Mouse (Mus musculus) liver, adult 10 weeks (tissue): ENCODE measurements around the gene Olfr1395. TPM values are rescaled to one million over a fixed set of nuclear protein-coding genes. Genes with fewer than 3 reads are reported as not detected.

Source experiments
- polyA plus RNA-seq: library from polyadenylated mRNA; stranded (reverse); fragments of 350-450 nt; fragmentation: Illumina TruSeq; extraction: RNeasy Lipid Tissue Mini Kit (QIAGEN cat#74804); gene quantifications from one replicate; pipeline ENCODE4 v1.2.3, GENCODE M21; 2014; ENCODE audit warnings: low read depth, low replicate concordance

The Olfr1395 gene
- polyA plus RNA-seq, result not detected

DNA sequence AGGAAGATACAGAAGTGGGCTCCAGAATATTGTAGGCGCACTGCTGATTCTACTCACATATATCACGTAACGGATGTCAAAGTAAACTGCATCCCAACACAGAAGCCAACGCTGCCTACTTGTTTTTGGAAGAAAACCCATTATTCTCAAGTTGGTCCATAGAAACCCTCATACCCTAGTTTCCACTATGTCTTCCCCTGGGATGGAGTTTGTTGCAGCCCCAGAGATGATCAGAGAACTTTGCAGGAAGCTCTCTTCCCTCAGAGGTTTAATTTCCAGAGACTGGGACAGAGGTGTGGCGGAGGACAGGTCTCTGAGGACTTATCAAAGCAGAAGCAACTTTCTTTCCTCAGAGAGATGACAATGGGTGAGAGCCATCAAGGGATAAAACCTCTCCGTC, at the start of gene Olfr1395:
Olfr1395 (plus strand) TSS at position 301 of the 400 bp plus-strand sequence.

DNA sequence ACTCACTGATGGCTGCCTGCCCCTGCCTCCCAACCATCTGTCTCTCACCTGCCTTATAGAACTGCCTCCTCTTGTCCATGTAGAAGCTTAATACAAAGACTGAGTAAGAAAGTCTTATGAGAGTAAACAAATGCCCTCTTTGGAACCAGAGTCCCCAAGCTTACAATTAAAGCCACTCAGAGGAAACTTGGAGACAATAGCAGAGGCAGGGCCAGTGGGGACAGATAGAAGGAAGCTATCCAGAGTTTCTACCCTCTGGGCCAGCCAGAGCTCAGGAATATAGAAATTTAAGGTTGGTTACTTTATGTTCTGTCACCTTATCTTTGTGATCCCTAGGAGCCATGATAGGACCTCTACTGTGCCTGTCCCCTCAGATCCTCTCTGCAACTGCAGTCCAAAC, 27.3 kb upstream of the Olfr1395 start, which contains the start of gene Olfr1396:
Olfr1396 (minus strand) TSS at position 101 of the 400 bp plus-strand sequence.

DNA sequence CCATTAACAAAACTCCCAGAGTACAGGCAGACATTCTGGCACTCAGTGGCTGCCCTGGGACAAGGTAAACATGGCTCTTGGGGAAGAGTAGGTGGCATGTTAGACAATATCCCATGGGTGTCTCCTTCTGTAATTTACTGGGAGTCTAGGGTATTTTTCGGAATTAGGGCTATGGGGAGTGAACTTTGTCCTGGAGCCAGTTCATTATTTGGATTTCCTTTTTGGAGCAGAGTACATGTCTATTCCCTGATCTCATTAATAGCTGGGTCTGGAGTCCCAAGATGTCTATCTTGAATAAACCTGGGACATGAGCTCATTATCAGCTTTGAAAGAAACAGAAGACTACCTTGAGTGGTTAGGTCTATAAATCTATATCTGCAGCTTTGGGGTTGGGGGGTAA, 12.0 kb downstream of the Olfr1395 start, which contains the start of gene Olfr1394:
Olfr1394 (plus strand) TSS at position 301 of the 400 bp plus-strand sequence.

DNA sequence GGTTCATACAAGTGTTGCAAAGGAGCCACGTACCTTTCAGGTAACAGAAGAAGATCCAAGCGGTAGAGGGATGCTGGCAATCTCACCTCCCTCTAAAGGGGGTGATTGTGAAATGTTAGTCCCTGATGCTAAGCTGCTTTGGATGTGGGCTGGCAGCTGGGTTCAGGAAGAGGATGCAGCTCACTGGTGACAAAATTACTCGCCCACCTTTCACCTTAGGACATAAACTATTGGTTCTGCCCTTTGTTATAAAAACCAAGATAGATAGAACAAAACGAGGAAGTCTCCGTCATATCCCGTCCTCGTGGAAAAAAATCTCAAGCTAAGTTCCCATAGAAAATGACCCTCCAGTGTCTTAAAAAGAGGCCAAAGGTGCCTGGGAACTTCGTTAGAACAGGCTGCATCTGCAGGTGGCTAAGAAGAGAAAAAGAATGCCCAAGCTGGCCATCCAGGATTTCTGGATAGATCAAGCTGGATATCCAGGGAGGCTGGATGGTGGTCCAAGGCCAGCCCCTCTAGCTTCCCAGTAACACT, 44.9 kb downstream of the Olfr1395 start, which contains the start of gene Btnl9:
Btnl9 (minus strand) TSS at position 205 of the 534 bp plus-strand sequence.

Other genes with a start within 250 kb of the Olfr1395 start
- 1.3 TPM for gene Gm5431, start 240.1 kb upstream of the Olfr1395 start, polyA plus RNA-seq
- gene Psme2b, start 196.1 kb upstream of the Olfr1395 start, polyA plus RNA-seq, result 1.6 TPM
- 0.79 TPM for gene Olfr56, start 163.4 kb upstream of the Olfr1395 start, polyA plus RNA-seq
- 0.29 TPM for gene 9930111J21Rik1, start 162.9 kb upstream of the Olfr1395 start, polyA plus RNA-seq
- 0.13 TPM for gene Gm12185, start 150.0 kb upstream of the Olfr1395 start, polyA plus RNA-seq
- 18.7 TPM for gene Tgtp1, start 148.1 kb upstream of the Olfr1395 start, polyA plus RNA-seq
- 3.9 TPM for gene 9930111J21Rik2, start 91.0 kb upstream of the Olfr1395 start, polyA plus RNA-seq
- gene Tgtp2, start 78.1 kb upstream of the Olfr1395 start, polyA plus RNA-seq, result 11.2 TPM
- 51.2 TPM for gene Ifi47, start 65.7 kb upstream of the Olfr1395 start, polyA plus RNA-seq
- gene Olfr1396, start 27.4 kb upstream of the Olfr1395 start, polyA plus RNA-seq, result 0.19 TPM
- not detected for gene Olfr1394, start 12.1 kb downstream of the Olfr1395 start, polyA plus RNA-seq
- 5.2 TPM for gene Btnl9, start 44.9 kb downstream of the Olfr1395 start, polyA plus RNA-seq
- 38.5 TPM for gene Zfp62, start 61.0 kb downstream of the Olfr1395 start, polyA plus RNA-seq
- 30.2 TPM for gene Mgat1, start 101.9 kb downstream of the Olfr1395 start, polyA plus RNA-seq
- gene Olfr1393, start 136.0 kb downstream of the Olfr1395 start, polyA plus RNA-seq, result 0.48 TPM
- not detected for gene Olfr1392, start 143.0 kb downstream of the Olfr1395 start, polyA plus RNA-seq
- gene Olfr10, start 162.5 kb downstream of the Olfr1395 start, polyA plus RNA-seq, result not detected
- not detected for gene Olfr1391, start 180.5 kb downstream of the Olfr1395 start, polyA plus RNA-seq
- not detected for gene Olfr1390, start 192.9 kb downstream of the Olfr1395 start, polyA plus RNA-seq